Mouse (Mus musculus): ENCODE measurements around the gene Relb. TPM values are rescaled to one million over a fixed set of nuclear protein-coding genes. Genes with fewer than 3 reads are reported as not detected.
"Not testable (repeated sequence)": the region's sequence is repeated elsewhere in the genome, so short reads cannot be mapped to it uniquely, and the experiment has no call there.

The Relb gene
- polyA plus RNA-seq, 1 experiment from 2014 or later: 7.3 TPM

GRCm38 (mm10) chr7:19622241-19622640 is 7.0 kb downstream of the Relb start:
- H3K4me3 ChIP-seq (ENCODE audit: low read depth, low read length): no peak overlapping the region
- H3K9me3 ChIP-seq (ENCODE audit: control insufficient read depth, low read length): no peaks in the 10 kb centered on the region
- no peaks in the 10 kb centered on the region; the same call in 1 of the 2 replicates for H3K4me1 ChIP-seq (ENCODE audit: control insufficient read depth, insufficient read depth, low read length)
- H3K36me3 ChIP-seq (ENCODE audit: control insufficient read depth, insufficient read depth, low read length): no peaks in the 10 kb centered on the region
- no peak overlapping the region for H3K4me2 ChIP-seq (ENCODE audit: low read depth, low read length)
- no peak overlapping the region for H3K27ac ChIP-seq (ENCODE audit: low read depth, low read length)
- no peaks in the 10 kb centered on the region for H3K27me3 ChIP-seq (ENCODE audit: control insufficient read depth, insufficient read depth, low read length)
- 34% methylated on average over 6 of the region's 6 CpGs for WGBS
- ATAC-seq (ENCODE audit: low read depth): no peak
- H3K9ac ChIP-seq (replicated peaks; ENCODE audit: low read depth, low read length): no peak overlapping the region

- H3K27me3 ChIP-seq (ENCODE audit: control insufficient read depth, insufficient read depth, low read length): no peaks in the 10 kb centered on the region
- H3K27ac ChIP-seq (ENCODE audit: low read depth, low read length): no peak overlapping the region
- no peak overlapping the region for H3K4me2 ChIP-seq (ENCODE audit: low read depth, low read length)
- H3K9ac ChIP-seq (replicated peaks; ENCODE audit: low read depth, low read length): no peak overlapping the region
- H3K4me3 ChIP-seq (ENCODE audit: low read depth, low read length): no peak overlapping the region
- H3K36me3 ChIP-seq (ENCODE audit: control insufficient read depth, insufficient read depth, low read length): no peaks in the 10 kb centered on the region
- H3K4me1 ChIP-seq (ENCODE audit: control insufficient read depth, insufficient read depth, low read length): no peaks in the 10 kb centered on the region; the same call in 1 of the 2 replicates
- WGBS: 90% methylated on average over 7 of the region's 7 CpGs
- no peak for ATAC-seq (ENCODE audit: low read depth)
- H3K9me3 ChIP-seq (ENCODE audit: control insufficient read depth, low read length): no peaks in the 10 kb centered on the region
Measured at GRCm38 (mm10) chr7:19620811-19621210, 8.4 kb downstream of the Relb start.

GRCm38 (mm10) chr7:19619004-19619801 is 10.0 kb downstream of the Relb start:
- Histone ChIP-seq H3K4me1 (ENCODE audit: control insufficient read depth, insufficient read depth, low read length) (no peaks in the 10 kb centered on the region; the same call in 1 of the 2 replicates), H3K4me3 (ENCODE audit: low read depth, low read length) (peak overlapping the region; percentile 26; the same call in 1 of the 2 replicates), H3K27ac (ENCODE audit: low read depth, low read length) (peak overlapping the region; percentile 60; the same call in 1 of the 2 replicates), H3K36me3 (ENCODE audit: control insufficient read depth, insufficient read depth, low read length) (no peaks in the 10 kb centered on the region), H3K9ac (replicated peaks; ENCODE audit: low read depth, low read length) (peak overlapping the region; percentile 50), H3K27me3 (ENCODE audit: control insufficient read depth, insufficient read depth, low read length) (no peaks in the 10 kb centered on the region), H3K4me2 (ENCODE audit: low read depth, low read length) (peak overlapping the region; percentile 49), H3K9me3 (ENCODE audit: control insufficient read depth, low read length) (no peaks in the 10 kb centered on the region)
- peak; percentile 88 for ATAC-seq (ENCODE audit: low read depth)
- WGBS: 10% methylated on average over 35 of the region's 35 CpGs

- WGBS: 89% methylated on average over 12 of the region's 12 CpGs
- Histone ChIP-seq H3K9ac (replicated peaks; ENCODE audit: low read depth, low read length) (no peak overlapping the region), H3K4me3 (ENCODE audit: low read depth, low read length) (no peak overlapping the region), H3K4me2 (ENCODE audit: low read depth, low read length) (no peak overlapping the region), H3K36me3 (ENCODE audit: control insufficient read depth, insufficient read depth, low read length) (no peaks in the 10 kb centered on the region), H3K4me1 (ENCODE audit: control insufficient read depth, insufficient read depth, low read length) (no peaks in the 10 kb centered on the region; the same call in 1 of the 2 replicates), H3K9me3 (ENCODE audit: control insufficient read depth, low read length) (no peaks in the 10 kb centered on the region), H3K27me3 (ENCODE audit: control insufficient read depth, insufficient read depth, low read length) (no peaks in the 10 kb centered on the region), H3K27ac (ENCODE audit: low read depth, low read length) (no peak overlapping the region)
- ATAC-seq (ENCODE audit: low read depth): no peak
Measured at GRCm38 (mm10) chr7:19615036-19615577, 14.1 kb downstream of the Relb start.

- ATAC-seq (ENCODE audit: low read depth): no peak
- Histone ChIP-seq H3K4me2 (ENCODE audit: low read depth, low read length) (no peak overlapping the region), H3K27me3 (ENCODE audit: control insufficient read depth, insufficient read depth, low read length) (no peaks in the 10 kb centered on the region), H3K36me3 (ENCODE audit: control insufficient read depth, insufficient read depth, low read length) (no peaks in the 10 kb centered on the region), H3K4me1 (ENCODE audit: control insufficient read depth, insufficient read depth, low read length) (no peaks in the 10 kb centered on the region), H3K9me3 (ENCODE audit: control insufficient read depth, low read length) (no peaks in the 10 kb centered on the region), H3K27ac (ENCODE audit: low read depth, low read length) (no peak overlapping the region), H3K4me3 (ENCODE audit: low read depth, low read length) (no peak overlapping the region), H3K9ac (replicated peaks; ENCODE audit: low read depth, low read length) (no peak overlapping the region)
- WGBS: 77% methylated on average over 5 of the region's 5 CpGs
Measured at GRCm38 (mm10) chr7:19610969-19611368, 18.3 kb downstream of the Relb start.

- Histone ChIP-seq H3K36me3 (ENCODE audit: control insufficient read depth, insufficient read depth, low read length) (no peaks in the 10 kb centered on the region), H3K4me3 (ENCODE audit: low read depth, low read length) (no peak overlapping the region), H3K4me2 (ENCODE audit: low read depth, low read length) (no peak overlapping the region), H3K4me1 (ENCODE audit: control insufficient read depth, insufficient read depth, low read length) (no peaks in the 10 kb centered on the region), H3K27ac (ENCODE audit: low read depth, low read length) (no peak overlapping the region), H3K27me3 (ENCODE audit: control insufficient read depth, insufficient read depth, low read length) (no peaks in the 10 kb centered on the region), H3K9me3 (ENCODE audit: control insufficient read depth, low read length) (no peaks in the 10 kb centered on the region), H3K9ac (replicated peaks; ENCODE audit: low read depth, low read length) (no peak overlapping the region)
- ATAC-seq (ENCODE audit: low read depth): no peak
- 93% methylated on average over 12 of the region's 12 CpGs for WGBS
Measured at GRCm38 (mm10) chr7:19609641-19610332, 19.5 kb downstream of the Relb start.

GRCm38 (mm10) chr7:19607291-19607690 is 21.9 kb downstream of the Relb start:
- 82% methylated on average over 5 of the region's 5 CpGs for WGBS
- H3K36me3 ChIP-seq (ENCODE audit: control insufficient read depth, insufficient read depth, low read length): no peaks in the 10 kb centered on the region

GRCm38 (mm10) chr7:19604606-19605214 is 24.5 kb downstream of the Relb start:
- Histone ChIP-seq H3K9ac (replicated peaks; ENCODE audit: low read depth, low read length) (peak overlapping the region; percentile 93), H3K4me3 (ENCODE audit: low read depth, low read length) (peak overlapping the region; percentile 97), H3K36me3 (ENCODE audit: control insufficient read depth, insufficient read depth, low read length) (peaks cover 13% of the 10 kb centered on the region), H3K4me2 (ENCODE audit: low read depth, low read length) (peak overlapping the region; percentile 96), H3K27ac (ENCODE audit: low read depth, low read length) (peak overlapping the region; percentile 72), H3K4me1 (ENCODE audit: control insufficient read depth, insufficient read depth, low read length) (peaks cover 17% of the 10 kb centered on the region)
- not testable (repeated sequence) for H3K9me3 ChIP-seq (ENCODE audit: control insufficient read depth, low read length); H3K27me3 ChIP-seq (ENCODE audit: control insufficient read depth, insufficient read depth, low read length)
- peak; percentile 19; the same call in 1 of the 2 replicates for ATAC-seq (ENCODE audit: low read depth)
- 60% methylated on average over 10 of the region's 10 CpGs for WGBS

More at GRCm38 (mm10) chr7:19607291-19607690, 21.9 kb downstream of the Relb start:
- no peaks in the 10 kb centered on the region for H3K27me3 ChIP-seq (ENCODE audit: control insufficient read depth, insufficient read depth, low read length)
- no peaks in the 10 kb centered on the region for H3K9me3 ChIP-seq (ENCODE audit: control insufficient read depth, low read length)
- no peak overlapping the region for H3K4me2 ChIP-seq (ENCODE audit: low read depth, low read length)
- H3K27ac ChIP-seq (ENCODE audit: low read depth, low read length): no peak overlapping the region
- ATAC-seq (ENCODE audit: low read depth): no peak
- no peak overlapping the region for H3K9ac ChIP-seq (replicated peaks; ENCODE audit: low read depth, low read length)
- peaks cover 13% of the 10 kb centered on the region for H3K4me1 ChIP-seq (ENCODE audit: control insufficient read depth, insufficient read depth, low read length)
- H3K4me3 ChIP-seq (ENCODE audit: low read depth, low read length): no peak overlapping the region
